Mouse (Mus musculus) MEL (cell line): ENCODE measurements around the gene Pou2f2. TPM values are rescaled to one million over a fixed set of nuclear protein-coding genes. Genes with fewer than 3 reads are reported as not detected.

ENCODE experiments used
- DNase-seq: peaks from one replicate; pipeline ENCODE4 v3.0.0; 2011; ENCODE audit warnings: low read depth, low spot score
- H3K27ac ChIP-seq: 2 replicates; pipeline ENCODE4 v1.5.1; 2012; ENCODE audit warnings: low read depth, mild to moderate bottlenecking, control low read depth, low read length, moderate library complexity; ENCODE audit not compliant: control insufficient read depth
- H3K27me3 ChIP-seq, 2 experiments: fragments of 150-350 bp in 1 of 2; sonication (generic) in 1 of 2; 2 replicates each; pipeline ENCODE4 v1.6.1; 2012; ENCODE audit warnings: low read length in 2 of 2, mild to moderate bottlenecking in 2 of 2, improper control_type of control experiment in 1 of 2, moderate library complexity in 1 of 2; ENCODE audit not compliant: insufficient read depth in 2 of 2, control insufficient read depth in 1 of 2
- H3K36me3 ChIP-seq, 2 experiments: 2 replicates each; pipeline ENCODE4 v1.6.1; 2012 to 2014; ENCODE audit warnings: low read length in 2 of 2, improper control_type of control experiment in 1 of 2, inconsistent platforms in 1 of 2, mild to moderate bottlenecking in 1 of 2; ENCODE audit not compliant: insufficient read depth in 2 of 2, control insufficient read depth in 1 of 2
- H3K4me1 ChIP-seq, 2 experiments: fragments of 150-350 bp in 1 of 2; sonication (generic) in 1 of 2; 2 replicates each; pipeline ENCODE4 v1.6.1; 2012; ENCODE audit warnings: low read length in 2 of 2, improper control_type of control experiment in 1 of 2, mild to moderate bottlenecking in 1 of 2; ENCODE audit not compliant: insufficient read depth in 2 of 2, control insufficient read depth in 1 of 2
- H3K4me3 ChIP-seq, 2 experiments: fragments of 150-350 bp in 1 of 2; sonication (generic) in 1 of 2; 2 replicates each; pipeline ENCODE4 v1.5.1; 2012; ENCODE audit warnings: low read depth in 2 of 2, low read length in 2 of 2, mild to moderate bottlenecking in 2 of 2, moderate library complexity in 2 of 2, control low read depth in 1 of 2, improper control_type of control experiment in 1 of 2; ENCODE audit not compliant: control insufficient read depth in 1 of 2, insufficient read depth in 1 of 2
- H3K79me2 ChIP-seq: 2 replicates; pipeline ENCODE4 v1.6.1; 2012; ENCODE audit warnings: mild to moderate bottlenecking, low read length, moderate library complexity; ENCODE audit not compliant: control insufficient read depth, poor library complexity, insufficient read depth
- H3K9ac ChIP-seq: 2 replicates; pipeline ENCODE4 v1.6.1; 2012; ENCODE audit warnings: low read depth, mild to moderate bottlenecking, control low read depth, low read length, moderate library complexity; ENCODE audit not compliant: control insufficient read depth, poor library complexity, severe bottlenecking
- H3K9me3 ChIP-seq: fragments of 150-350 bp; sonication (generic); replicated peaks from 2 replicates; pipeline ENCODE4 v1.6.1; 2012; ENCODE audit warnings: mild to moderate bottlenecking, low read length, improper control_type of control experiment, moderate library complexity; ENCODE audit not compliant: insufficient read depth
- BHLHE40 ChIP-seq: IDR thresholded peaks from 2 replicates; pipeline ENCODE4 v1.6.1; 2012; ENCODE audit warnings: low read depth, mild to moderate bottlenecking, inconsistent platforms, low read length, improper control_type of control experiment, borderline replicate concordance
- CHD1 ChIP-seq: IDR thresholded peaks from 2 replicates; pipeline ENCODE4 v1.6.1; 2012; ENCODE audit warnings: low read depth, mild to moderate bottlenecking, inconsistent platforms, low read length, improper control_type of control experiment
- CHD2 ChIP-seq: IDR thresholded peaks from 2 replicates; pipeline ENCODE4 v1.6.1; 2011; ENCODE audit warnings: low read length, improper control_type of control experiment
- E2F4 ChIP-seq: IDR thresholded peaks from 2 replicates; pipeline ENCODE4 v1.6.1; 2011; ENCODE audit warnings: low read depth, low read length, improper control_type of control experiment, borderline replicate concordance
- ELF1 ChIP-seq: IDR thresholded peaks from 2 replicates; pipeline ENCODE4 v1.6.1; 2014; ENCODE audit warnings: low read depth, mild to moderate bottlenecking, inconsistent platforms, low read length, improper control_type of control experiment, moderate library complexity
- EP300 ChIP-seq, 2 experiments: IDR thresholded peaks; 2 replicates each; pipeline ENCODE4 v1.6.1; 2011; ENCODE audit warnings: improper control_type of control experiment in 2 of 2, low read length in 2 of 2, low read depth in 1 of 2, mild to moderate bottlenecking in 1 of 2
- ETS1 ChIP-seq: IDR thresholded peaks from 2 replicates; pipeline ENCODE4 v1.6.1; 2012; ENCODE audit warnings: low read depth, mild to moderate bottlenecking, inconsistent platforms, low read length, improper control_type of control experiment, moderate library complexity
- GABPA ChIP-seq: IDR thresholded peaks from 2 replicates; pipeline ENCODE4 v1.6.1; 2012; ENCODE audit warnings: low read depth, mild to moderate bottlenecking, inconsistent platforms, low read length, improper control_type of control experiment, moderate library complexity
- HCFC1 ChIP-seq: IDR thresholded peaks from 2 replicates; pipeline ENCODE4 v1.6.1; 2012; ENCODE audit warnings: low read depth, mild to moderate bottlenecking, inconsistent platforms, low read length, improper control_type of control experiment, moderate library complexity
- KAT2A ChIP-seq: conservative IDR thresholded peaks from 2 replicates; pipeline ENCODE4 v1.6.1; 2012; ENCODE audit warnings: low read depth, low read length, improper control_type of control experiment, inconsistent platforms
- MAFK ChIP-seq: IDR thresholded peaks from 2 replicates; pipeline ENCODE4 v1.6.1; 2011; ENCODE audit warnings: low read depth, mild to moderate bottlenecking, low read length, improper control_type of control experiment, borderline replicate concordance
- MAZ ChIP-seq: IDR thresholded peaks from 2 replicates; pipeline ENCODE4 v1.6.1; 2012; ENCODE audit warnings: low read depth, mild to moderate bottlenecking, inconsistent platforms, low read length, improper control_type of control experiment
- MEF2A ChIP-seq: IDR thresholded peaks from 2 replicates; pipeline ENCODE4 v1.6.1; 2014; ENCODE audit warnings: low read depth, mild to moderate bottlenecking, inconsistent platforms, low read length, improper control_type of control experiment; ENCODE audit not compliant: poor library complexity, insufficient replicate concordance, severe bottlenecking; ENCODE audit errors: extremely low read depth
- MYB ChIP-seq: IDR thresholded peaks from 2 replicates; pipeline ENCODE4 v1.6.1; 2011; ENCODE audit warnings: mild to moderate bottlenecking, low read depth, low read length, improper control_type of control experiment
- MYC ChIP-seq: IDR thresholded peaks from 2 replicates; pipeline ENCODE4 v1.6.1; 2011; ENCODE audit warnings: low read depth, mild to moderate bottlenecking, low read length, improper control_type of control experiment, moderate library complexity
- NELFE ChIP-seq: IDR thresholded peaks from 2 replicates; pipeline ENCODE4 v1.6.1; 2011; ENCODE audit warnings: low read depth, low read length, improper control_type of control experiment
- POLR2AphosphoS2 ChIP-seq: IDR thresholded peaks from 2 replicates; pipeline ENCODE4 v1.6.1; 2011; ENCODE audit warnings: low read length, improper control_type of control experiment
- POLR2AphosphoS5 ChIP-seq: IDR thresholded peaks from 2 replicates; pipeline ENCODE4 v1.6.1; 2012; ENCODE audit warnings: low read depth, borderline replicate concordance, mild to moderate bottlenecking, inconsistent platforms, low read length, moderate library complexity, mixed read lengths
- SIN3A ChIP-seq: IDR thresholded peaks from 2 replicates; pipeline ENCODE4 v1.6.1; 2012; ENCODE audit warnings: low read length, improper control_type of control experiment, inconsistent platforms
- SMC3 ChIP-seq: IDR thresholded peaks from 2 replicates; pipeline ENCODE4 v1.6.1; 2011; ENCODE audit warnings: low read depth, low read length, improper control_type of control experiment
- TAL1 ChIP-seq: IDR thresholded peaks from 2 replicates; pipeline ENCODE4 v1.6.1; 2012; ENCODE audit warnings: mild to moderate bottlenecking, inconsistent platforms, low read length, moderate library complexity, mixed read lengths
- TBP ChIP-seq: IDR thresholded peaks from 2 replicates; pipeline ENCODE4 v1.8.0; 2011; ENCODE audit warnings: low read depth, low read length, improper control_type of control experiment
- TCF12 ChIP-seq: IDR thresholded peaks from 2 replicates; pipeline ENCODE4 v1.6.1; 2014; ENCODE audit warnings: low read depth, mild to moderate bottlenecking, inconsistent platforms, low read length, improper control_type of control experiment, moderate library complexity
- UBTF ChIP-seq: IDR thresholded peaks from 2 replicates; pipeline ENCODE4 v1.6.1; 2012; ENCODE audit warnings: low read depth, mild to moderate bottlenecking, inconsistent platforms, low read length, improper control_type of control experiment, moderate library complexity, borderline replicate concordance; ENCODE audit not compliant: insufficient read depth
- USF1 ChIP-seq: IDR thresholded peaks from 2 replicates; pipeline ENCODE4 v1.6.1; 2014; ENCODE audit warnings: low read depth, mild to moderate bottlenecking, inconsistent platforms, low read length, improper control_type of control experiment, moderate library complexity
- USF2 ChIP-seq, 2 experiments: IDR thresholded peaks; 2 replicates each; pipeline ENCODE4 v1.6.1; 2011 to 2012; ENCODE audit warnings: improper control_type of control experiment in 2 of 2, low read length in 2 of 2, borderline replicate concordance in 1 of 2, inconsistent platforms in 1 of 2, low read depth in 1 of 2, mild to moderate bottlenecking in 1 of 2; ENCODE audit not compliant: insufficient read depth in 1 of 2
- ZKSCAN1 ChIP-seq: IDR thresholded peaks from 2 replicates; pipeline ENCODE4 v1.6.1; 2012; ENCODE audit warnings: low read depth, mild to moderate bottlenecking, inconsistent platforms, low read length, improper control_type of control experiment, moderate library complexity
- ZNF384 ChIP-seq: IDR thresholded peaks from 2 replicates; pipeline ENCODE4 v1.6.1; 2012; ENCODE audit warnings: low read depth, mild to moderate bottlenecking, inconsistent platforms, low read length, improper control_type of control experiment
- polyA plus RNA-seq, 2 experiments: library from polyadenylated mRNA; stranded (reverse) in 1 of 2; unstranded in 1 of 2; fragments of >175 nt in 1 of 2; fragments of >200 nt in 1 of 2; gene quantifications; 2 replicates each; pipeline versions ENCODE4 v1.2.1 to v1.2.4; 2012; ENCODE audit warnings: low replicate concordance in 2 of 2, low read depth in 1 of 2; ENCODE audit not compliant: insufficient read length in 2 of 2, insufficient read depth in 1 of 2, missing spikeins in 1 of 2
- total RNA-seq: library from RNA; depleted of rRNA; stranded (reverse); fragments of 300-350 nt; gene quantifications from 2 replicates; pipeline ENCODE4 v1.2.3, GENCODE M21; 2012

Gene Pou2f2
- total and polyA plus RNA-seq, 3 experiments, result 0.73 to 6.4 TPM; not detected in 1

DNA sequence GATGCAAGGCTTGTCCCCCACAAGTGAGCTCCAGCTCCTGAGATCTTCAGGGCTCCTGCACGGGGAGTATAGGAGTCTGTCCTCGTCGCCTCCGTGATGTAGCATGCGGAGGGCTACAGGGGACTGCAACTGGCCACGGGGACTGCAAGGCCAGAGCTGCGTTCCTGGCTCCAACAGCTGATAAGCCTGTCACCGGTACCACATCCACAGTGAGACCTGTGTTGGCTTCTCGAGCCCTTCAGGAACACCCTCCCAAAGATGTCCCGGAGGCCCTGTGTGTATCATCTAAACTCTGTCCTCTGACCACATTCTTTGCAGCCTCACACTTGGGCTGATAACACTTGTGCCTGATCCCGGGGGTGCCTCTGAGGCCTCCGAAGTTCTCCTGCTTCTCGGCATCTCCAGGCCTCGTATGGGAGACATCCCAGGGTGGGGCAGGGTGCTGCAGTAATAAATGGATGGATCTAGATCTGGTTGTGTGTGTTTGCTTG lies 23.3 kb downstream of the Pou2f2 start:
- no peaks in the 10 kb centered on the region for H3K79me2 ChIP-seq
- H3K9ac ChIP-seq, result peak overlapping the region; percentile 55
- no peaks in the 10 kb centered on the region for H3K27me3 ChIP-seq
- peaks cover 0 to 16% of the 10 kb centered on the region in 2 experiments; a peak in 2 of 4 replicates for H3K36me3 ChIP-seq
- H3K4me1 ChIP-seq, result peaks cover 0 to 23% of the 10 kb centered on the region in 2 experiments; a peak in 3 of 4 replicates
- peak overlapping the region; percentile 59 to 76 for H3K4me3 ChIP-seq
- peak; percentile 69 for DNase-seq
- H3K9me3 ChIP-seq, result no peaks in the 10 kb centered on the region
- H3K27ac ChIP-seq, result peak overlapping the region; percentile 72
- TF ChIP-seq HCFC1, result no peak
- TF ChIP-seq MAZ, result 0 out of 2 replicates have a peak, but pooled peaks have one; percentile 7
- TF ChIP-seq, all 39 proteins: peak for 1

DNA sequence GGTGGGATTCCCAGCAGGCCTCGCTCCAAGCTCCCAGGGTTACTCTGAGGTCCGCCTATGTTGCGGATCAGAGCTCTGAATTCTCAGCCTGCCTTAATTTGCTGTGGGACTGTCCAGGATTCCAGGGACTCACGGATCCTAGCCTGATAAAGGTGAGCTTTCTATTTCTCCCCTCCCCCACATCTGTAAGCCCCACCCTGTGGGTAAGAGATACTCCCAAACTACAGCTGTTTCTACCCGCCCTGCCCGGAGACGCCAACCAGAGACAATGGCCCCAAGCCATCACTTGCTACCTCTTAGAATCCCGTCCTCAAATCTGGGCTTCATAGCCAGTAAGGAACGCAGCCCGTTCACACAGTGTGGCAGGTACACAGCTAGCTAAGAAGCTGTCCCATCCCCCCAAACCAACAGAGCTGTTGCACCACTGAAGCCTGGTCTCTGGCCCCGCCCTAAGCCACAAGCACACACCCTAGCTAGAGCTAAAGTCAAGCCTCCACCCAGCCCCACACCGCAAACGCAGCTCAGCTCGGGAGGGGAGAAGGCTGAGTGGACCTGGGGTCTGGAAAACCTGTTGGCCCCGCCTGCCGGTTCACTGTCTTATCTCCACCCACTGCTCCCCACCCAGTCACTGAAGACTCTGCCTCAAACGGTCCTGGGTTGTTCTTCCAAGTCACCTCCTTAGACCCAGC lies 23.9 kb downstream of the Pou2f2 start:
- peaks cover 0 to 23% of the 10 kb centered on the region in 2 experiments; a peak in 3 of 4 replicates for H3K4me1 ChIP-seq
- H3K79me2 ChIP-seq, result no peaks in the 10 kb centered on the region
- peak overlapping the region; percentile 88 for H3K27ac ChIP-seq
- peaks cover 0 to 16% of the 10 kb centered on the region in 2 experiments; a peak in 2 of 4 replicates for H3K36me3 ChIP-seq
- H3K4me3 ChIP-seq, result peak overlapping the region; percentile 59 to 76
- H3K9me3 ChIP-seq, result no peaks in the 10 kb centered on the region
- DNase-seq, result peak; percentile 96
- H3K9ac ChIP-seq, result peak overlapping the region; percentile 72
- no peaks in the 10 kb centered on the region for H3K27me3 ChIP-seq
- TF ChIP-seq MYC (0 out of 2 replicates have a peak, but pooled peaks have one; percentile 16), ZKSCAN1 (peak; percentile 78), MAZ (peak; percentile 80), GABPA (no peak), MAFK (no peak), CHD2 (peak; percentile 70), POLR2AphosphoS2 (no peak), CHD1 (no peak), POLR2AphosphoS5 (no peak), USF1 (no peak), NELFE (peak; percentile 37; the same call in 1 of the 2 replicates), KAT2A (no peak), ETS1 (peak; percentile 78), TAL1 (no peak), MYB (peak; percentile 33; the same call in 1 of the 2 replicates), TCF12 (peak; percentile 9; the same call in 1 of the 2 replicates), SIN3A (peak; percentile 68), HCFC1 (0 out of 2 replicates have a peak, but pooled peaks have one; percentile 55), EP300 (IDR thresholded peaks at IDR 0.05; ENCODE audit: low read depth in 1 of 2, low read length in 2 of 2) (peak in 1 of 2 experiments; percentile 45; a peak in 2 of 4 replicates), UBTF (no peak), E2F4 (peak; percentile 45; the same call in 1 of the 2 replicates), TBP (peak; percentile 58), ELF1 (no peak), BHLHE40 (peak; percentile 57), MEF2A (no peak), ZNF384 (no peak), USF2 (IDR thresholded peaks at IDR 0.05; ENCODE audit: borderline replicate concordance in 1 of 2, insufficient read depth in 1 of 2, low read depth in 1 of 2, low read length in 2 of 2) (no peak), SMC3 (no peak)
